In genomic region chr10:67966102-67966501, GRCm38 (mm10) we compare ENCODE assay signal across 11 mouse cellular contexts. TPM values are rescaled to one million over a fixed set of nuclear protein-coding genes. Genes with fewer than 3 reads are reported as not detected.
DNase-seq lines count a peak whose midpoint lies in the region; ATAC-seq and TF ChIP-seq lines count a peak whose summit lies in the region.
"Had no signal": no experiment of that assay in that cellular context is flagged by ENCODE, and none has a peak within 500 bp of the region (broad histone marks: within the 10 kb centered on the region; RNA-seq: fewer than 3 reads in every experiment).

No protein-coding gene starts in this region.

- H3K36me3 ChIP-seq in kidney, postnatal 0 days (ENCODE audit: insufficient read depth, low read length): no peaks in the 10 kb centered on the region
- no peaks in the 10 kb centered on the region for H3K36me3 ChIP-seq in midbrain, embryonic 13.5 days
- H3K36me3 ChIP-seq in midbrain, embryonic 14.5 days (ENCODE audit: control insufficient read depth, insufficient read depth, low read length): no peaks in the 10 kb centered on the region
- no peaks in the 10 kb centered on the region for H3K36me3 ChIP-seq in embryonic facial prominence, embryonic 14.5 days (ENCODE audit: control insufficient read depth, insufficient read depth, low read length)
- no peaks in the 10 kb centered on the region for H3K36me3 ChIP-seq in hindbrain, embryonic 14.5 days (replicated peaks; ENCODE audit: control insufficient read depth, insufficient read depth)
- H3K36me3 ChIP-seq: G1E had no signal

- H3K27me3 ChIP-seq in kidney, postnatal 0 days (ENCODE audit: insufficient read depth, low read length): no peaks in the 10 kb centered on the region
- H3K27me3 ChIP-seq in midbrain, embryonic 13.5 days: no peaks in the 10 kb centered on the region
- H3K27me3 ChIP-seq in midbrain, embryonic 14.5 days (ENCODE audit: control insufficient read depth, insufficient read depth, low read length): no peaks in the 10 kb centered on the region
- no peaks in the 10 kb centered on the region; the same call in 1 of the 2 replicates for H3K27me3 ChIP-seq in embryonic facial prominence, embryonic 14.5 days (replicated peaks; ENCODE audit: control insufficient read depth, insufficient read depth, low read length)
- H3K27me3 ChIP-seq in hindbrain, embryonic 14.5 days (ENCODE audit: control insufficient read depth, insufficient read depth, low read length): no peaks in the 10 kb centered on the region

- no peak for TF ChIP-seq CTCF in kidney, postnatal 0 days (IDR thresholded peaks at IDR 0.05; ENCODE audit: low read depth)

- no peak overlapping the region for H3K27ac ChIP-seq in kidney, postnatal 0 days
- H3K27ac ChIP-seq in midbrain, embryonic 13.5 days: peak overlapping the region; percentile 25
- no peak overlapping the region for H3K27ac ChIP-seq in midbrain, embryonic 14.5 days (replicated peaks; ENCODE audit: low read depth, low read length)
- 0 out of 2 replicates have a peak overlapping the region, but pooled peaks have one; percentile 28 for H3K27ac ChIP-seq in embryonic facial prominence, embryonic 14.5 days (replicated peaks; ENCODE audit: low read depth, low read length)
- no peak overlapping the region for H3K27ac ChIP-seq in hindbrain, embryonic 14.5 days

- no peak overlapping the region for H3K9ac ChIP-seq in kidney, postnatal 0 days (ENCODE audit: low read depth, low read length)
- H3K9ac ChIP-seq in midbrain, embryonic 13.5 days (replicated peaks): no peak overlapping the region
- no peak overlapping the region for H3K9ac ChIP-seq in midbrain, embryonic 14.5 days (replicated peaks; ENCODE audit: low read length)
- no peak overlapping the region for H3K9ac ChIP-seq in embryonic facial prominence, embryonic 14.5 days (ENCODE audit: low read depth, low read length)
- no peak overlapping the region for H3K9ac ChIP-seq in hindbrain, embryonic 14.5 days

- H3K9me3 ChIP-seq in kidney, postnatal 0 days (replicated peaks; ENCODE audit: low read length): no peaks in the 10 kb centered on the region
- H3K9me3 ChIP-seq in midbrain, embryonic 13.5 days: no peaks in the 10 kb centered on the region
- H3K9me3 ChIP-seq in midbrain, embryonic 14.5 days (ENCODE audit: control insufficient read depth, low read length): no peaks in the 10 kb centered on the region
- no peaks in the 10 kb centered on the region for H3K9me3 ChIP-seq in embryonic facial prominence, embryonic 14.5 days (ENCODE audit: control insufficient read depth, low read length)
- no peaks in the 10 kb centered on the region for H3K9me3 ChIP-seq in hindbrain, embryonic 14.5 days (ENCODE audit: control insufficient read depth, low read length)

- ATAC-seq in kidney, postnatal 0 days (replicated peaks; ENCODE audit: low FRiP score, low read depth): no peak
- no peak for ATAC-seq in midbrain, embryonic 13.5 days
- ATAC-seq in midbrain, embryonic 14.5 days (ENCODE audit: low FRiP score, low TSS enrichment): no peak
- ATAC-seq in embryonic facial prominence, embryonic 14.5 days (ENCODE audit: low read depth): no peak
- no peak for ATAC-seq in hindbrain, embryonic 14.5 days (ENCODE audit: low FRiP score)
- ATAC-seq in activated CD4-positive, CD25-positive, alpha-beta regulatory T cell, adult 4 months: no peak

- no peak overlapping the region for H3K4me2 ChIP-seq in kidney, postnatal 0 days (ENCODE audit: low read length)
- H3K4me2 ChIP-seq in midbrain, embryonic 13.5 days (replicated peaks): no peak overlapping the region
- no peak overlapping the region for H3K4me2 ChIP-seq in midbrain, embryonic 14.5 days (ENCODE audit: low read length)
- H3K4me2 ChIP-seq in embryonic facial prominence, embryonic 14.5 days (ENCODE audit: low read depth, low read length): no peak overlapping the region
- H3K4me2 ChIP-seq in hindbrain, embryonic 14.5 days (replicated peaks): no peak overlapping the region

- WGBS in kidney, postnatal 0 days: 47% methylated on average over 6 of the region's 6 CpGs
- WGBS in midbrain, embryonic 13.5 days: 23% methylated on average over 6 of the region's 6 CpGs
- WGBS in midbrain, embryonic 14.5 days: 19% methylated on average over 6 of the region's 6 CpGs
- WGBS in embryonic facial prominence, embryonic 14.5 days: 43% methylated on average over 6 of the region's 6 CpGs
- WGBS in hindbrain, embryonic 14.5 days: 17% methylated on average over 6 of the region's 6 CpGs

- DNase-seq in kidney, postnatal 0 days (ENCODE audit: low spot score): peak; percentile 53
- no peak for DNase-seq in kidney, adult 9 months
- no peak for DNase-seq in midbrain, embryonic 14.5 days
- peak; percentile 64 for DNase-seq in embryonic facial prominence, embryonic 14.5 days (ENCODE audit: low spot score)
- peak; percentile 32 for DNase-seq in hindbrain, embryonic 14.5 days (ENCODE audit: low spot score)
- DNase-seq in urinary bladder, postnatal 10 days (ENCODE audit: low spot score): no peak
- DNase-seq: adrenal gland, adult 8-10 months; lung, postnatal 10 days had no signal

- no peaks in the 10 kb centered on the region for H3K4me1 ChIP-seq in kidney, postnatal 0 days (replicated peaks; ENCODE audit: insufficient read depth, low read length)
- peaks cover 15% of the 10 kb centered on the region for H3K4me1 ChIP-seq in midbrain, embryonic 13.5 days (replicated peaks)
- H3K4me1 ChIP-seq in midbrain, embryonic 14.5 days (ENCODE audit: control insufficient read depth, insufficient read depth, low read length): 0 out of 2 replicates have a peak, but pooled peaks cover 6% of the 10 kb centered on the region
- peaks cover 2% of the 10 kb centered on the region; the same call in 1 of the 2 replicates for H3K4me1 ChIP-seq in embryonic facial prominence, embryonic 14.5 days (ENCODE audit: control insufficient read depth, insufficient read depth, low read length)
- H3K4me1 ChIP-seq in hindbrain, embryonic 14.5 days (replicated peaks; ENCODE audit: control insufficient read depth, insufficient read depth, low read length): 0 out of 2 replicates have a peak, but pooled peaks cover 2% of the 10 kb centered on the region

- H3K4me3 ChIP-seq in kidney, postnatal 0 days (replicated peaks; ENCODE audit: low read depth, low read length): no peak overlapping the region
- no peak overlapping the region for H3K4me3 ChIP-seq in midbrain, embryonic 13.5 days (replicated peaks)
- H3K4me3 ChIP-seq in midbrain, embryonic 14.5 days (replicated peaks; ENCODE audit: low read depth, low read length): no peak overlapping the region
- H3K4me3 ChIP-seq in embryonic facial prominence, embryonic 14.5 days (ENCODE audit: low read depth, low read length): no peak overlapping the region
- no peak overlapping the region for H3K4me3 ChIP-seq in hindbrain, embryonic 14.5 days (replicated peaks; ENCODE audit: low read length)

RNA-seq across cellular contexts. Expression of gene Rtkn2, which starts 13.3 kb away (rescaled TPM):
- 4.4 and 5.2 TPM in 2 replicates for polyA plus RNA-seq in kidney, postnatal 0 days (2015; fragmentation: Nextera tagmentation; extraction: Ambion mirVana)
- polyA plus RNA-seq in midbrain, embryonic 13.5 days (2015; fragmentation: Nextera tagmentation; extraction: Ambion mirVana): 8.9 and 12.3 TPM in 2 replicates
- 2.9 and 5.8 TPM in 2 replicates for polyA plus RNA-seq in midbrain, embryonic 14.5 days (2014; fragmentation: Nextera tagmentation; extraction: Ambion mirVana)
- polyA plus RNA-seq in embryonic facial prominence, embryonic 14.5 days (2014; fragmentation: Nextera tagmentation; extraction: Ambion mirVana): 5.4 and 6.5 TPM in 2 replicates
- 3.4 and 5.1 TPM in 2 replicates for polyA plus RNA-seq in hindbrain, embryonic 14.5 days (2014; fragmentation: Nextera tagmentation; extraction: Ambion mirVana)
- polyA plus RNA-seq in activated CD4-positive, CD25-positive, alpha-beta regulatory T cell, adult 4 months (2017; shearing (Covaris generic)): 1 to 10 TPM in 1 of 2 experiments, under 1 TPM in 1; 0.23 to 1.6 TPM
- polyA plus RNA-seq: G1E had no signal

RNA-seq across cellular contexts. Expression of gene Zfp365, which starts 53.6 kb away (rescaled TPM):
- 0.63 and 0.66 TPM in 2 replicates for polyA plus RNA-seq in kidney, postnatal 0 days (2015; fragmentation: Nextera tagmentation; extraction: Ambion mirVana)
- polyA plus RNA-seq in midbrain, embryonic 13.5 days (2015; fragmentation: Nextera tagmentation; extraction: Ambion mirVana): 2.7 and 3.0 TPM in 2 replicates
- 3.5 and 4.6 TPM in 2 replicates for polyA plus RNA-seq in midbrain, embryonic 14.5 days (2014; fragmentation: Nextera tagmentation; extraction: Ambion mirVana)
- 1.8 and 1.9 TPM in 2 replicates for polyA plus RNA-seq in embryonic facial prominence, embryonic 14.5 days (2014; fragmentation: Nextera tagmentation; extraction: Ambion mirVana)
- polyA plus RNA-seq in hindbrain, embryonic 14.5 days (2014; fragmentation: Nextera tagmentation; extraction: Ambion mirVana): 4.3 and 5.2 TPM in 2 replicates
- 1 to 10 TPM; 3.0 to 5.2 TPM for polyA plus RNA-seq in activated CD4-positive, CD25-positive, alpha-beta regulatory T cell, adult 4 months (2017; shearing (Covaris generic))
- polyA plus RNA-seq: G1E had no signal

Comparison
In these comparisons a context has a peak if more than half of its experiments do, and no peak if none do; other contexts are left out.
1. DNase-seq: peak in kidney, postnatal 0 days (single experiment), embryonic facial prominence, embryonic 14.5 days (single experiment) and hindbrain, embryonic 14.5 days (single experiment); none in kidney, adult 9 months (single experiment), midbrain, embryonic 14.5 days (single experiment) and urinary bladder, postnatal 10 days (single experiment).
2. H3K27ac ChIP-seq: peak in midbrain, embryonic 13.5 days (single experiment) and embryonic facial prominence, embryonic 14.5 days (single experiment); none in kidney, postnatal 0 days (single experiment), midbrain, embryonic 14.5 days (single experiment) and hindbrain, embryonic 14.5 days (single experiment).